Comparison of ENCODE assay signal across 25 mouse cellular contexts in the genomic region with DNA sequence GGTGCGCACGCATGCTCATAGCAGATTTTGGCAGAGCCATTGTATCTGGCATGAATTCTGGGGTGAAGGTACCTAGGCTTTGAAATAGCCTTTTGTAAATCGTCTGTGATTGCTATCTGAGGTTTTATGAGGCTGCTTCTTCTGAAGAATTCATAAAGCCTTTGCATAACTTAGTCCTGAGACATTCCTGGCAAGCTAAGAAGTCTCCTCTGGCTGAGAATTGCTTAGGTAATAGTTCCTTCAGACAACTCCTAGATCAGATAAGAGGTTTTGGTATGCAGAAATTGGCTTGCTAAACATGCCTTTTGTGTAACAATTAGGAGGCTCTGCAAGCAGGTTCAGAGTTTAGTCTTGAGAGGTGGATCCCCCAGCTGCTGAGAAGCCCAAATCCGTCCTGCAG.
DNase-seq lines count a peak whose midpoint lies in the region; ATAC-seq and TF ChIP-seq lines count a peak whose summit lies in the region.
"Had no signal": no experiment of that assay in that cellular context is flagged by ENCODE, and none has a peak within 500 bp of the region (broad histone marks: within the 10 kb centered on the region; RNA-seq: fewer than 3 reads in every experiment).

No protein-coding gene starts in this region.

- H3K36me3 ChIP-seq in embryonic facial prominence, embryonic 14.5 days (ENCODE audit: control insufficient read depth, insufficient read depth, low read length), result no peaks in the 10 kb centered on the region
- no peaks in the 10 kb centered on the region for H3K36me3 ChIP-seq in embryonic facial prominence, embryonic 10.5 days (replicated peaks)
- H3K36me3 ChIP-seq in lung, postnatal 0 days (ENCODE audit: insufficient read depth, low read length), result no peaks in the 10 kb centered on the region
- no peaks in the 10 kb centered on the region for H3K36me3 ChIP-seq in hindbrain, embryonic 14.5 days (replicated peaks; ENCODE audit: control insufficient read depth, insufficient read depth)
- H3K36me3 ChIP-seq: embryonic facial prominence, embryonic 13.5 days; G1E; heart, embryonic 10.5 days; hindbrain, embryonic 12.5 days had no signal

- no peak overlapping the region for H3K27ac ChIP-seq in embryonic facial prominence, embryonic 14.5 days (replicated peaks; ENCODE audit: low read depth, low read length)
- H3K27ac ChIP-seq in embryonic facial prominence, embryonic 10.5 days (replicated peaks), result no peak overlapping the region
- no peak overlapping the region for H3K27ac ChIP-seq in lung, postnatal 0 days (ENCODE audit: low read length)
- no peak overlapping the region for H3K27ac ChIP-seq in hindbrain, embryonic 14.5 days
- H3K27ac ChIP-seq: embryonic facial prominence, embryonic 13.5 days; gastrocnemius, adult 2 months; heart, adult 2 months; heart, embryonic 10.5 days; hindbrain, embryonic 12.5 days had no signal

- no peaks in the 10 kb centered on the region for H3K27me3 ChIP-seq in embryonic facial prominence, embryonic 14.5 days (replicated peaks; ENCODE audit: control insufficient read depth, insufficient read depth, low read length)
- 0 out of 2 replicates have a peak, but pooled peaks cover 3% of the 10 kb centered on the region for H3K27me3 ChIP-seq in embryonic facial prominence, embryonic 10.5 days (replicated peaks; ENCODE audit: low read depth, poor library complexity, severe bottlenecking)
- no peaks in the 10 kb centered on the region for H3K27me3 ChIP-seq in lung, postnatal 0 days (replicated peaks; ENCODE audit: insufficient read depth, low read length)
- no peaks in the 10 kb centered on the region for H3K27me3 ChIP-seq in hindbrain, embryonic 14.5 days (ENCODE audit: control insufficient read depth, insufficient read depth, low read length)
- H3K27me3 ChIP-seq: CH12.LX; hindbrain, embryonic 12.5 days had no signal

- H3K4me3 ChIP-seq in embryonic facial prominence, embryonic 14.5 days (ENCODE audit: low read depth, low read length), result no peak overlapping the region
- no peak overlapping the region for H3K4me3 ChIP-seq in embryonic facial prominence, embryonic 10.5 days
- H3K4me3 ChIP-seq in lung, postnatal 0 days (ENCODE audit: low read depth, low read length), result no peak overlapping the region
- no peak overlapping the region for H3K4me3 ChIP-seq in hindbrain, embryonic 14.5 days (replicated peaks; ENCODE audit: low read length)
- H3K4me3 ChIP-seq: embryonic facial prominence, embryonic 13.5 days; gastrocnemius, adult 2 months; heart, adult 2 months; heart, embryonic 10.5 days; hindbrain, embryonic 12.5 days had no signal

- no peak for TF ChIP-seq CTCF in lung, postnatal 0 days (IDR thresholded peaks at IDR 0.05)

- no peak for ATAC-seq in embryonic facial prominence, embryonic 14.5 days (ENCODE audit: low read depth)
- no peak for ATAC-seq in lung, postnatal 0 days
- ATAC-seq in hindbrain, embryonic 14.5 days (ENCODE audit: low FRiP score), result no peak
- ATAC-seq: forebrain, embryonic 14.5 days; forebrain, postnatal 0 days; hindbrain, embryonic 16.5 days; intestine, postnatal 0 days; Patski had no signal

- H3K9ac ChIP-seq in embryonic facial prominence, embryonic 14.5 days (ENCODE audit: low read depth, low read length), result no peak overlapping the region
- H3K9ac ChIP-seq in lung, postnatal 0 days (replicated peaks; ENCODE audit: low read depth), result no peak overlapping the region
- no peak overlapping the region for H3K9ac ChIP-seq in hindbrain, embryonic 14.5 days
- H3K9ac ChIP-seq: embryonic facial prominence, embryonic 13.5 days; forebrain, postnatal 0 days; hindbrain, embryonic 12.5 days had no signal

- no peaks in the 10 kb centered on the region for H3K4me1 ChIP-seq in embryonic facial prominence, embryonic 14.5 days (ENCODE audit: control insufficient read depth, insufficient read depth, low read length)
- peaks cover 6% of the 10 kb centered on the region for H3K4me1 ChIP-seq in embryonic facial prominence, embryonic 10.5 days
- no peaks in the 10 kb centered on the region for H3K4me1 ChIP-seq in lung, postnatal 0 days (ENCODE audit: insufficient read depth, low read depth, low read length)
- H3K4me1 ChIP-seq in hindbrain, embryonic 14.5 days (replicated peaks; ENCODE audit: control insufficient read depth, insufficient read depth, low read length), result no peaks in the 10 kb centered on the region
- H3K4me1 ChIP-seq: embryonic facial prominence, embryonic 13.5 days; hindbrain, embryonic 12.5 days had no signal

- peak; percentile 64 for TF ChIP-seq EP300 in lung, postnatal 0 days (IDR thresholded peaks at IDR 0.05)

- 73% methylated on average over 4 of the region's 4 CpGs for WGBS in embryonic facial prominence, embryonic 14.5 days
- WGBS in embryonic facial prominence, embryonic 10.5 days, result 79% methylated on average over 4 of the region's 4 CpGs
- whole genome bisulfite sequencing in lung, postnatal 0 days, result 69% methylated on average over 4 of the region's 4 CpGs
- WGBS in hindbrain, embryonic 14.5 days, result 86% methylated on average over 4 of the region's 4 CpGs

- no peak overlapping the region for H3K4me2 ChIP-seq in embryonic facial prominence, embryonic 14.5 days (ENCODE audit: low read depth, low read length)
- H3K4me2 ChIP-seq in lung, postnatal 0 days (replicated peaks; ENCODE audit: low read depth, low read length), result no peak overlapping the region
- H3K4me2 ChIP-seq in hindbrain, embryonic 14.5 days (replicated peaks), result no peak overlapping the region
- H3K4me2 ChIP-seq: embryonic facial prominence, embryonic 13.5 days; hindbrain, embryonic 12.5 days had no signal

- peak; percentile 43 for DNase-seq in embryonic facial prominence, embryonic 14.5 days (ENCODE audit: low spot score)
- no peak for DNase-seq in embryonic facial prominence, embryonic 10.5 days (ENCODE audit: low spot score)
- DNase-seq in lung, postnatal 0 days (ENCODE audit: low spot score), result no peak
- DNase-seq in lung, postnatal 36 days, result no peak
- DNase-seq in gonadal fat pad, adult 2 months (ENCODE audit: low read depth), result peak; percentile 82
- no peak for DNase-seq in hindbrain, embryonic 14.5 days (ENCODE audit: low spot score)
- DNase-seq: adrenal gland, postnatal 14 days; B cell, adult 2 months; cerebellum, adult 11 months; cerebellum, adult 2 months; cerebellum, adult 9-11 months; cerebellum, postnatal 25 days; forebrain, postnatal 0 days; gastrocnemius, adult 2 months; gastrocnemius, postnatal 14 days; heart, adult 2 months had no signal

- no peaks in the 10 kb centered on the region for H3K9me3 ChIP-seq in embryonic facial prominence, embryonic 14.5 days (ENCODE audit: control insufficient read depth, low read length)
- H3K9me3 ChIP-seq in embryonic facial prominence, embryonic 10.5 days, result no peaks in the 10 kb centered on the region
- H3K9me3 ChIP-seq in lung, postnatal 0 days (ENCODE audit: low read length), result no peaks in the 10 kb centered on the region
- H3K9me3 ChIP-seq in hindbrain, embryonic 14.5 days (ENCODE audit: control insufficient read depth, low read length), result no peaks in the 10 kb centered on the region
- H3K9me3 ChIP-seq: embryonic facial prominence, embryonic 13.5 days; heart, embryonic 10.5 days; hindbrain, embryonic 12.5 days had no signal

Comparison
In these comparisons a context has a peak if more than half of its experiments do, and no peak if none do; other contexts are left out.
1. DNase-seq: peak in embryonic facial prominence, embryonic 14.5 days (single experiment) and gonadal fat pad, adult 2 months (single experiment); none in embryonic facial prominence, embryonic 10.5 days (single experiment), lung, postnatal 0 days (single experiment), lung, postnatal 36 days (single experiment) and hindbrain, embryonic 14.5 days (single experiment).